ENCODE assay signal across 8 mouse cellular contexts in the genomic region with DNA sequence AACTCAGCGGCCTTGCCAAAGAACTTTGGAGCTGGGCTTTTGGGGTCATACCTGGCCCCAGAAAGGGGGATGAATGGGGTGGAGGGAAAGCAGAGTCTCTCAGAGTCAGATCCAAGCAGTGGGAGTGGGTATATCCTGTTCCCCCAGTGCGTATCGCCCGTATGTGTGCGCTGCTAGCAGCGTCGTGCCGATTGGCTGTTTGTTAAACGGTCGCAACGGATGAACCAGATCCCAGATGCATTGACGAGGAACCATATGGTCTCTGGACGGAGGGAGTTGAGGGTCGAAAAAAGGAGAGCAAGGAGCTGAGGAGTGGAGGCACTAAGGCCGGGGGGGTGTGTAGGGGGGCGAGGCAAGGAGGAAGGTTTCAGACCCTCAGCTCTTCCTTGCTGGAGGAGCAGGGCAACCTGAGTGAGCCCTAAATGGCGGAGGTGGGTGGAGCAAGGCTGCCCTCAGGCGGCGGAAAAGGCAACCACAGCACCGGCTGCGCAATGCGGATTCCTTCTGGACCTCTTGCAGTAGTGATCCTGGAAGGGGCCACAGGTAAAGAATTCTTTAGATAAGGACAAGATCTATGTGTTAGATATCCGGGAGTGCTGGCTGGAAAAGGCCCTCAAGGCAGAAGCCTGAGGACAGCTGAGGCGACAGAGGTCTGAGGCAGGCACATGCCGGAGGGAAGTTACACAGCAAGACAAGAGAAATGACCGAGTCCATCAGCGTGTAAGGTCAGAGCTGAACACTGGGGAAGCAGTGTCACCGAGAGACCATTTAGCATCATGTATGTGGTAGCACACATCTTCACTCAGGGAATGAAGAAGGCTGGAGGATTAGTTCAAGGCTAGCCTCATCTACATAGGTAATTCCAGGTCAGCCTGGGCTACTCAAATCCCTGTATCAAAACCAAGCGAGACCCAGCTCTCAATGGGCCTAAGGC. TPM values are rescaled to one million over a fixed set of nuclear protein-coding genes. Genes with fewer than 3 reads are reported as not detected.
DNase-seq lines count a peak whose midpoint lies in the region; ATAC-seq and TF ChIP-seq lines count a peak whose summit lies in the region.

No protein-coding gene starts in this region.

- H3K4me3 ChIP-seq in embryonic facial prominence, embryonic 14.5 days (ENCODE audit: low read depth, low read length), result peak overlapping the region; percentile 20
- H3K4me3 ChIP-seq in heart, embryonic 11.5 days (ENCODE audit: low read depth, low read length), result peak overlapping the region; percentile 25
- peak overlapping the region; percentile 37 for H3K4me3 ChIP-seq in kidney, embryonic 16.5 days (ENCODE audit: low read length)
- peak overlapping the region; percentile 35 for H3K4me3 ChIP-seq in liver, embryonic 13.5 days (replicated peaks)
- peak overlapping the region; percentile 4 for H3K4me3 ChIP-seq in neural tube, embryonic 11.5 days (ENCODE audit: low read depth, low read length)
- H3K4me3 ChIP-seq in thymus, adult 2 months (ENCODE audit: control insufficient read depth, insufficient read depth, low read length), result peak overlapping the region; percentile 42

- WGBS in embryonic facial prominence, embryonic 14.5 days, result 12% methylated on average over 29 of the region's 29 CpGs
- 12% methylated on average over 29 of the region's 29 CpGs for WGBS in heart, embryonic 11.5 days (ENCODE audit: insufficient replicate concordance)
- WGBS in kidney, embryonic 16.5 days, result 12% methylated on average over 29 of the region's 29 CpGs
- WGBS in liver, embryonic 13.5 days (ENCODE audit: insufficient replicate concordance), result 8% methylated on average over 29 of the region's 29 CpGs
- 12% methylated on average over 29 of the region's 29 CpGs for WGBS in neural tube, embryonic 11.5 days
- 11% methylated on average over 29 of the region's 29 CpGs for WGBS in thymus, adult 2 months

- DNase-seq in adrenal gland, postnatal 36 days, result peak; percentile 81 to 85
- peak; percentile 78 for DNase-seq in embryonic facial prominence, embryonic 14.5 days (ENCODE audit: low spot score)
- DNase-seq in liver, embryonic 13.5 days, result peak; percentile 38
- peak; percentile 88 for DNase-seq in neural tube, embryonic 11.5 days (ENCODE audit: low spot score)
- peak; percentile 83 for DNase-seq in thymus, adult 2 months

- H3K27ac ChIP-seq in embryonic facial prominence, embryonic 14.5 days (replicated peaks; ENCODE audit: low read depth, low read length), result no peak overlapping the region
- H3K27ac ChIP-seq in heart, embryonic 11.5 days (ENCODE audit: low read depth, low read length), result no peak overlapping the region
- no peak overlapping the region for H3K27ac ChIP-seq in kidney, embryonic 16.5 days (ENCODE audit: low read length)
- no peak overlapping the region for H3K27ac ChIP-seq in liver, embryonic 13.5 days
- H3K27ac ChIP-seq in neural tube, embryonic 11.5 days (ENCODE audit: low read depth, low read length), result no peak overlapping the region
- H3K27ac ChIP-seq in thymus, adult 2 months (ENCODE audit: control insufficient read depth, insufficient read depth, low read length), result no peak overlapping the region

- H3K9me3 ChIP-seq in embryonic facial prominence, embryonic 14.5 days (ENCODE audit: control insufficient read depth, low read length), result 0 out of 2 replicates have a peak, but pooled peaks cover 6% of the 10 kb centered on the region
- H3K9me3 ChIP-seq in heart, embryonic 11.5 days (replicated peaks; ENCODE audit: control insufficient read depth, low read length), result no peaks in the 10 kb centered on the region
- no peaks in the 10 kb centered on the region for H3K9me3 ChIP-seq in kidney, embryonic 16.5 days (ENCODE audit: low read length)
- no peaks in the 10 kb centered on the region for H3K9me3 ChIP-seq in liver, embryonic 13.5 days (replicated peaks)
- no peaks in the 10 kb centered on the region for H3K9me3 ChIP-seq in neural tube, embryonic 11.5 days (ENCODE audit: control insufficient read depth, low read length)

- H3K9ac ChIP-seq in embryonic facial prominence, embryonic 14.5 days (ENCODE audit: low read depth, low read length), result peak overlapping the region; percentile 39; the same call in 1 of the 2 replicates
- H3K9ac ChIP-seq in heart, embryonic 11.5 days (ENCODE audit: low read depth, low read length), result peak overlapping the region; percentile 17; the same call in 1 of the 2 replicates
- peak overlapping the region; percentile 49 for H3K9ac ChIP-seq in kidney, embryonic 16.5 days (replicated peaks; ENCODE audit: low read length)
- H3K9ac ChIP-seq in liver, embryonic 13.5 days, result 0 out of 2 replicates have a peak overlapping the region, but pooled peaks have one; percentile 23
- H3K9ac ChIP-seq in neural tube, embryonic 11.5 days (ENCODE audit: low read length), result peak overlapping the region; percentile 48

- H3K4me2 ChIP-seq in embryonic facial prominence, embryonic 14.5 days (ENCODE audit: low read depth, low read length), result peak overlapping the region; percentile 53
- H3K4me2 ChIP-seq in heart, embryonic 11.5 days, result peak overlapping the region; percentile 64
- H3K4me2 ChIP-seq in kidney, embryonic 16.5 days (replicated peaks; ENCODE audit: low read depth, low read length), result peak overlapping the region; percentile 56
- H3K4me2 ChIP-seq in liver, embryonic 13.5 days, result peak overlapping the region; percentile 55
- peak overlapping the region; percentile 55 for H3K4me2 ChIP-seq in neural tube, embryonic 11.5 days (ENCODE audit: low read depth)

- H3K4me1 ChIP-seq in embryonic facial prominence, embryonic 14.5 days (ENCODE audit: control insufficient read depth, insufficient read depth, low read length), result peaks cover 26% of the 10 kb centered on the region
- H3K4me1 ChIP-seq in heart, embryonic 11.5 days (ENCODE audit: control insufficient read depth, insufficient read depth, low read length), result peaks cover 28% of the 10 kb centered on the region
- peaks cover 37% of the 10 kb centered on the region for H3K4me1 ChIP-seq in kidney, embryonic 16.5 days (ENCODE audit: insufficient read depth, low read length)
- H3K4me1 ChIP-seq in liver, embryonic 13.5 days (replicated peaks), result peaks cover 23% of the 10 kb centered on the region
- peaks cover 29% of the 10 kb centered on the region for H3K4me1 ChIP-seq in neural tube, embryonic 11.5 days (ENCODE audit: control insufficient read depth, insufficient read depth, low read length)
- H3K4me1 ChIP-seq in thymus, adult 2 months (replicated peaks; ENCODE audit: control insufficient read depth, insufficient read depth, low read length), result peaks cover 24% of the 10 kb centered on the region

- peaks cover 45% of the 10 kb centered on the region for H3K27me3 ChIP-seq in embryonic facial prominence, embryonic 14.5 days (replicated peaks; ENCODE audit: control insufficient read depth, insufficient read depth, low read length)
- H3K27me3 ChIP-seq in heart, embryonic 11.5 days (ENCODE audit: control insufficient read depth, insufficient read depth, low read length), result peaks cover 46% of the 10 kb centered on the region
- H3K27me3 ChIP-seq in kidney, embryonic 16.5 days (ENCODE audit: insufficient read depth, low read length), result peaks cover 49% of the 10 kb centered on the region
- peaks cover 53% of the 10 kb centered on the region for H3K27me3 ChIP-seq in liver, embryonic 13.5 days
- peaks cover 45% of the 10 kb centered on the region for H3K27me3 ChIP-seq in neural tube, embryonic 11.5 days (ENCODE audit: control insufficient read depth, insufficient read depth, low read length)
- H3K27me3 ChIP-seq in thymus, adult 2 months (ENCODE audit: control insufficient read depth, insufficient read depth, low read length), result peaks cover 17% of the 10 kb centered on the region; the same call in 1 of the 2 replicates

- ATAC-seq in CD4-positive, CD25-positive, alpha-beta regulatory T cell, adult 4 months, result peak; percentile 79
- peak; percentile 56 for ATAC-seq in embryonic facial prominence, embryonic 14.5 days (ENCODE audit: low read depth)
- ATAC-seq in heart, embryonic 11.5 days (replicated peaks; ENCODE audit: insufficient number of reproducible peaks, low FRiP score, low TSS enrichment), result 0 out of 2 replicates have a peak, but pooled peaks have one; percentile 32
- peak; percentile 28 for ATAC-seq in kidney, embryonic 16.5 days (ENCODE audit: low FRiP score, low TSS enrichment)
- ATAC-seq in liver, embryonic 13.5 days (ENCODE audit: low read depth), result peak; percentile 49
- peak; percentile 42 for ATAC-seq in neural tube, embryonic 11.5 days (ENCODE audit: insufficient read depth, low FRiP score, low TSS enrichment)

- no peaks in the 10 kb centered on the region for H3K36me3 ChIP-seq in embryonic facial prominence, embryonic 14.5 days (ENCODE audit: control insufficient read depth, insufficient read depth, low read length)
- H3K36me3 ChIP-seq in heart, embryonic 11.5 days (ENCODE audit: control insufficient read depth, insufficient read depth, low read length), result no peaks in the 10 kb centered on the region
- H3K36me3 ChIP-seq in kidney, embryonic 16.5 days (ENCODE audit: insufficient read depth, low read length), result no peaks in the 10 kb centered on the region
- no peaks in the 10 kb centered on the region for H3K36me3 ChIP-seq in liver, embryonic 13.5 days
- H3K36me3 ChIP-seq in neural tube, embryonic 11.5 days (ENCODE audit: control insufficient read depth, insufficient read depth, low read length), result no peaks in the 10 kb centered on the region
- H3K36me3 ChIP-seq in thymus, adult 2 months (ENCODE audit: control insufficient read depth, insufficient read depth, low read length), result no peaks in the 10 kb centered on the region

- peak; percentile 91 for TF ChIP-seq CTCF in thymus, adult 2 months (IDR thresholded peaks at IDR 0.05; ENCODE audit: borderline replicate concordance, control insufficient read depth, extremely low read depth, insufficient read depth, low read length, poor library complexity)

- TF ChIP-seq POLR2A in thymus, adult 2 months (IDR thresholded peaks at IDR 0.05; ENCODE audit: control insufficient read depth, extremely low read depth, insufficient read depth, low read length, poor library complexity), result peak; percentile 24; the same call in 1 of the 2 replicates

RNA-seq across cellular contexts. Expression of a gene that starts 5.7 kb away (rescaled TPM):
- polyA plus RNA-seq in CD4-positive, CD25-positive, alpha-beta regulatory T cell, adult 4 months (2017; shearing (Covaris generic)), result not detected
- 10 to 100 TPM; 21.9 to 32.4 TPM for total RNA-seq in adrenal gland, postnatal 36 days (2021)
- 20.9 and 21.9 TPM in 2 replicates for polyA plus RNA-seq in embryonic facial prominence, embryonic 14.5 days (2014; fragmentation: Nextera tagmentation; extraction: Ambion mirVana)
- 1.5 and 2.0 TPM in 2 replicates for polyA plus RNA-seq in heart, embryonic 11.5 days (2014; fragmentation: Nextera tagmentation; extraction: Ambion mirVana)
- 7.4 and 7.5 TPM in 2 replicates for polyA plus RNA-seq in kidney, embryonic 16.5 days (2015; fragmentation: Nextera tagmentation; extraction: Ambion mirVana)
- 0.34 and 0.61 TPM in 2 replicates for polyA plus RNA-seq in liver, embryonic 13.5 days (2015; fragmentation: Nextera tagmentation; extraction: Ambion mirVana)
- polyA plus RNA-seq in neural tube, embryonic 11.5 days (2014; fragmentation: Nextera tagmentation; extraction: Ambion mirVana), result 9.4 and 10.5 TPM in 2 replicates
- 2.2 and 3.0 TPM in 2 replicates for polyA plus RNA-seq in thymus, adult 2 months (2012; rRNA removed)

RNA-seq across cellular contexts. Expression of a gene that starts 9.3 kb away (rescaled TPM):
- not detected for polyA plus RNA-seq in CD4-positive, CD25-positive, alpha-beta regulatory T cell, adult 4 months (2017; shearing (Covaris generic))
- total RNA-seq in adrenal gland, postnatal 36 days (2021), result 1 to 10 TPM; 3.9 to 4.4 TPM
- 2.1 and 2.3 TPM in 2 replicates for polyA plus RNA-seq in embryonic facial prominence, embryonic 14.5 days (2014; fragmentation: Nextera tagmentation; extraction: Ambion mirVana)
- polyA plus RNA-seq in heart, embryonic 11.5 days (2014; fragmentation: Nextera tagmentation; extraction: Ambion mirVana), result 0.18 and 0.46 TPM in 2 replicates
- polyA plus RNA-seq in kidney, embryonic 16.5 days (2015; fragmentation: Nextera tagmentation; extraction: Ambion mirVana), result 0.62 and 0.65 TPM in 2 replicates
- 0.07 and 0.10 TPM in 2 replicates for polyA plus RNA-seq in liver, embryonic 13.5 days (2015; fragmentation: Nextera tagmentation; extraction: Ambion mirVana)
- polyA plus RNA-seq in neural tube, embryonic 11.5 days (2014; fragmentation: Nextera tagmentation; extraction: Ambion mirVana), result 15.6 and 18.0 TPM in 2 replicates
- not detected in 2 replicates for polyA plus RNA-seq in thymus, adult 2 months (2012; rRNA removed)

RNA-seq across cellular contexts. Expression of a gene that starts 26.3 kb away (rescaled TPM):
- polyA plus RNA-seq in CD4-positive, CD25-positive, alpha-beta regulatory T cell, adult 4 months (2017; shearing (Covaris generic)), result 100 to 1,000 TPM in 1 of 2 experiments, 10 to 100 TPM in 1; 48.5 to 103 TPM
- total RNA-seq in adrenal gland, postnatal 36 days (2021), result 100 to 1,000 TPM; 232 to 251 TPM
- 164 and 189 TPM in 2 replicates for polyA plus RNA-seq in embryonic facial prominence, embryonic 14.5 days (2014; fragmentation: Nextera tagmentation; extraction: Ambion mirVana)
- polyA plus RNA-seq in heart, embryonic 11.5 days (2014; fragmentation: Nextera tagmentation; extraction: Ambion mirVana), result 150 and 156 TPM in 2 replicates
- 145 and 154 TPM in 2 replicates for polyA plus RNA-seq in kidney, embryonic 16.5 days (2015; fragmentation: Nextera tagmentation; extraction: Ambion mirVana)
- 92.0 and 102 TPM in 2 replicates for polyA plus RNA-seq in liver, embryonic 13.5 days (2015; fragmentation: Nextera tagmentation; extraction: Ambion mirVana)
- 257 and 263 TPM in 2 replicates for polyA plus RNA-seq in neural tube, embryonic 11.5 days (2014; fragmentation: Nextera tagmentation; extraction: Ambion mirVana)
- 398 and 475 TPM in 2 replicates for polyA plus RNA-seq in thymus, adult 2 months (2012; rRNA removed)

RNA-seq across cellular contexts. Expression of a gene that starts 32.7 kb away (rescaled TPM):
- polyA plus RNA-seq in CD4-positive, CD25-positive, alpha-beta regulatory T cell, adult 4 months (2017; shearing (Covaris generic)), result 1 to 10 TPM; 4.8 to 4.9 TPM
- total RNA-seq in adrenal gland, postnatal 36 days (2021), result 1 to 10 TPM; 1.1 TPM
- polyA plus RNA-seq in embryonic facial prominence, embryonic 14.5 days (2014; fragmentation: Nextera tagmentation; extraction: Ambion mirVana), result 0.24 and 0.38 TPM in 2 replicates
- 0.20 TPM in 2 replicates for polyA plus RNA-seq in heart, embryonic 11.5 days (2014; fragmentation: Nextera tagmentation; extraction: Ambion mirVana)
- polyA plus RNA-seq in kidney, embryonic 16.5 days (2015; fragmentation: Nextera tagmentation; extraction: Ambion mirVana), result 0.20 and 0.26 TPM in 2 replicates
- 0.07 and 0.09 TPM in 2 replicates for polyA plus RNA-seq in liver, embryonic 13.5 days (2015; fragmentation: Nextera tagmentation; extraction: Ambion mirVana)
- 1.8 and 2.0 TPM in 2 replicates for polyA plus RNA-seq in neural tube, embryonic 11.5 days (2014; fragmentation: Nextera tagmentation; extraction: Ambion mirVana)
- polyA plus RNA-seq in thymus, adult 2 months (2012; rRNA removed), result 2.3 TPM in 2 replicates

RNA-seq across cellular contexts. Expression of a gene that starts 42.3 kb away (rescaled TPM):
- polyA plus RNA-seq in CD4-positive, CD25-positive, alpha-beta regulatory T cell, adult 4 months (2017; shearing (Covaris generic)), result under 1 TPM in 1 of 2 experiments, not detected in 1; 0.20 TPM
- 10 to 100 TPM; 19.2 to 28.1 TPM for total RNA-seq in adrenal gland, postnatal 36 days (2021)
- polyA plus RNA-seq in embryonic facial prominence, embryonic 14.5 days (2014; fragmentation: Nextera tagmentation; extraction: Ambion mirVana), result 24.7 and 26.0 TPM in 2 replicates
- 22.6 and 36.1 TPM in 2 replicates for polyA plus RNA-seq in heart, embryonic 11.5 days (2014; fragmentation: Nextera tagmentation; extraction: Ambion mirVana)
- 49.6 and 53.8 TPM in 2 replicates for polyA plus RNA-seq in kidney, embryonic 16.5 days (2015; fragmentation: Nextera tagmentation; extraction: Ambion mirVana)
- 2.8 and 3.6 TPM in 2 replicates for polyA plus RNA-seq in liver, embryonic 13.5 days (2015; fragmentation: Nextera tagmentation; extraction: Ambion mirVana)
- polyA plus RNA-seq in neural tube, embryonic 11.5 days (2014; fragmentation: Nextera tagmentation; extraction: Ambion mirVana), result 16.9 and 17.7 TPM in 2 replicates
- 1.5 and 2.0 TPM in 2 replicates for polyA plus RNA-seq in thymus, adult 2 months (2012; rRNA removed)

Comparison
In these comparisons a context has a peak if more than half of its experiments do, and no peak if none do; other contexts are left out.
1. ATAC-seq: peak in every context shown above with its lines; median percentile 79 in CD4-positive, CD25-positive, alpha-beta regulatory T cell, adult 4 months; 56 in embryonic facial prominence, embryonic 14.5 days; 49 in liver, embryonic 13.5 days; 42 in neural tube, embryonic 11.5 days; 32 in heart, embryonic 11.5 days; 28 in kidney, embryonic 16.5 days.
2. DNase-seq: peak in every context shown above with its lines; median percentile 88 in neural tube, embryonic 11.5 days; 83 in adrenal gland, postnatal 36 days; 83 in thymus, adult 2 months; 78 in embryonic facial prominence, embryonic 14.5 days; 38 in liver, embryonic 13.5 days.